Mouse (Mus musculus) neutrophil, adult 59 days (primary cell): Measurements from ENCODE around the gene Usp13. TPM values are rescaled to one million over a fixed set of nuclear protein-coding genes. Genes with fewer than 3 reads are reported as not detected.

Experiments used
- total RNA-seq, 2 experiments: library from RNA; stranded (reverse); gene quantifications; 1 replicate in 1 of 2; 2 replicates in 1 of 2; pipeline ENCODE4 v1.2.4; 2023

Gene Usp13
- not detected for total RNA-seq

GRCm38 (mm10) chr3:32817357-32818326, at the start of gene Usp13:
TSS of gene Usp13 (plus strand) at chr3:32817546.

Other genes starting within 250 kb of the Usp13 start
- 10 to 100 TPM; 12.0 to 13.6 TPM for gene Gnb4, start 201.0 kb upstream of the Usp13 start, total RNA-seq
- gene Actl6a, start 111.2 kb upstream of the Usp13 start, total RNA-seq: 10 to 100 TPM; 35.4 to 40.9 TPM
- 10 to 100 TPM; 51.2 to 69.0 TPM for gene Ndufb5, start 80.6 kb upstream of the Usp13 start, total RNA-seq
- gene Mrpl47, start 79.9 kb upstream of the Usp13 start, total RNA-seq: 1 to 10 TPM; 3.9 to 7.5 TPM